Mouse (Mus musculus) ovary, postnatal 36 days (tissue): ENCODE data around the gene Tbx3.

Source experiments
- DNase-seq: peaks from one replicate; pipeline ENCODE4 v3.0.0; 2022; ENCODE audit warnings: low spot score, mixed read lengths

Gene Tbx3

DNA sequence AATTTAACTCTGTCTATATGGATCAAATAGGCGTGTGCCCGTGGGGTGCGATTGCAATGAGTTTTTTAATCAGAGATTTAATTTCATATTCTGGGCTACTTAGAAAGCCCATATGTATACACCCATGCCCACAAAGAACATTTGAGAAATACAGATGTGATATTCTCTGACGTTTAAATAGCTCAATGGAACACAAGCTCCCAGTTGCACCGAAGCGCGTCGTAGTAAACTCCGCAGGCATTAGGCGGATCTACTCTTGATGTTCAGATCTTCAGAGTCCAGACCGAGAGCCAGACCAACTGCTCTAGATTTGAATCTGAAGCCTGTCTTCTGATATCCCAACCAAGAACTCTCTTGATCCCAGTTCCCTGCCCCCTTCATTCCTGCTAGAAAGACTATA is 9.0 kb upstream of the Tbx3 start:
- no peak for DNase-seq

DNA sequence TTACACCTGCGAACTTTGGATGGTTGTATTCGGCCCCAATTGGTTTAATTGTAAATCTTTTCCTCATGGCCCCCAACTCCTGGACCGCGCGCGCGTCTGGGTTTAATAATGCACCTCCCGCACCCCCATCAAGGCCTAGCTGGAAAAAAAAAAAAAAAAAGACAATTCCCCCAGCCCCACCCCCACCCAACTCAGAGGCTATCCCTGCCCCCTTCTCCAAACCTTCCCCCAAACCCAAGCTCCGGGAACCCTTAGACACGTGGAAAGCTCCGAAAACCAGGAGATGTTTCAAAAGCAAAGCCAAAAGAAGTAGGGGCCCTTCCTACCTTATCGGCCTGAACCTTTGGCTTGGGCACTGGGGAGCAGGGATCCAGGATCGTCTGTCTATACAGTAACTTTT is 8.1 kb upstream of the Tbx3 start:
- DNase-seq: no peak

DNA sequence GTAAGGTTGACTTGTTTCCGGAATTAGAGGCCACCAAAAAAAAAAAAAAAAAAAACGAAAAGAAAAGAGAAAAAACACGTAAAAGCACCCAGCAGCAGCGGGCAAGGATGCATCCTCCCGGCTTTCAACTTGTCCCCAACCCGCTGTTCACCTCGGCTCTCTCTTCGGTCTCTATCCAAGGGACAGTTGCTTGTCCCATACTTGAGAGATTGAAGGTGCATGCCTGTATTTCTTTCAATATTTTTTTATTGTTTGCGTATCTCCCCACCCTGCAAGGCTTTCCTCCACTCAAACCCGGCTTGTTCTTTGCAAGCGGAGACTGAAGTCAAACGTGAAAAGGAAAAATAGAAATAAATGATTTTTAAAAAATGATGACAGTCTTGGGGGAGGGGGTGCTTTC is 7.7 kb upstream of the Tbx3 start:
- no peak for DNase-seq

DNA sequence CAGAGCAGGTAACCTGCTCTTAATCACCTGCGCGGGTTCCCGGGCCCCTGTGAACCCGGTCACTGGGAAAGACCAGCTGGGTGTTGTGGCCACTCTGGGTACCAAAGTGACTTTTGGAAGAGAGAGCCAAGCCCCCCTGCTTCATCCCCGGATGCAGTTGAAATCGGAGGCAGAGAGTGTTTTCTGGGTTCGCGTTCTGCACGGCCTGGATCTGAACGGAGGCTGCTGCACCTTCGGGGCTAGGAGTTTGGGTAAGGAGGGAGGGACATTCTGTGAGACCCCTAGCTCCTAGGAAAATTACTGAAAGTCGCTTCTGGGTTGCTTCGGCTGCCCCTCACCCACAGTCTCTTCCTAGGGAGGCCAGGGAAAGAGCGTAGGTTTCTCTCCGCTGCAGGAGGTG is 7.2 kb upstream of the Tbx3 start:
- no peak for DNase-seq

DNA sequence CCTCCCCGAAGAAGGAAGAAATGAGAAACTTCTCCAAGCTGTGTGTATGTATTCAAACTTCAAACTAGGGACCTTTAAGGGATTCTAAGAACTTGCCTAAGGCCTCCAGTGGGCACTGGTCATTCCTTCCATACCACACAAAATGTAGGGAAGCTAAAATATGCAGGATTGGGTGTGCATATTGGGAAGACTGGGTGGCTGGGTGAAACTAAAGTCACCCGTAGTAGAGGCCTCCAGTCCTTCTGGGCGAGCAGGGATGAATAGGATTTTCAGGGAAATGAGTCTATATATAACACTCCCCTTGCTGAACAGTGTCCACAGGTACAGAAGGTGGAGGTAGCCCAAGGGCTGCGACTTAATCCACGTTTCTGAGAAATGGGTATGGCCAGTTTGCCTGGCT is 6.7 kb upstream of the Tbx3 start:
- no peak for DNase-seq

DNA sequence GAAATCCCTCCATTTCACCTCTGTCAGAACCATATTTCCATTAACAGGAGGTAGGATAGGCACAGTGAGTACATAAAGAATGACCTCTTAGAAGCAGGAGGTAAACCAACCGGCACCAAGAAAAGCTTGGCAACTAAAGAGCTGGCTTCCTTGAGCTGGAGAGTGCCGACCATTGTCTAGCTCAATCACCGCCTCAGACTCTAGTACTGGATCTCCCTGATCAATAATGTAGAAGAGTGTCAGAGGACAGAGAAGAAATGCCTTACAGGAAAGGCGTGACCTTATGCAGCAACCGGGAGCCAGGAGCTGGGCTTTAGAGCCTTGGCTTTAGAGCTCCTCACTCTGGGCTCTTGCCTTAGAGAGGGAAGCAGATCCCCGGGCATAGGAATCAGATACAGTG is 4.7 kb upstream of the Tbx3 start:
- no peak for DNase-seq

DNA sequence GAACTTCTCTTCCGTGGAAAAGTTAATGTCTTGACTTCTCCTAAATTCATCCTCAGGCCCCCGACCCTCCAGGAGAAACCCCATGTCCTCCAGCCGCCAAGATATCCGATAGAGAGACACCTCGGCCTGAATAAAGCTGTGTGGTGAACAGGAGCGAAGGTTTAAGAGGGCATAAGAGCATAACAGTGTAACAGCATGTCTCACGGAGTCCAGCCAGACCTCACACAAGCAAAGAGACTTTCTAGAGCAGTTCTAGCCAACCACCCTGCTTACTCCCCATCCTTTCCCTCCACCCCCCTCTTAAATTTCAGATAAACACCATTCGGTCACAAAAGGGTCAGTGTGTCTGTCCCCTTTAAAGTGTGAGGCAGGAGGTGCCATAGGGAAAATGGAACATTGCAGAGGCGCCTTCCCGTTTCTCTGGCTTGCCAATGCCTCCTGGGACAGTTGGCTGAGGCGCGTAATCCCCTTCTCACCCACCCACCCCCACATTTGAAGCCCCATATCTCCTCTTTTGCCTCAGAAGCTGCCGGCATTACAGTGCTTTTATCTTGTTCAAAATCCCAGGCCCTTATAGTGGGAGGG is 3.0 kb upstream of the Tbx3 start:
- DNase-seq: no peak

DNA sequence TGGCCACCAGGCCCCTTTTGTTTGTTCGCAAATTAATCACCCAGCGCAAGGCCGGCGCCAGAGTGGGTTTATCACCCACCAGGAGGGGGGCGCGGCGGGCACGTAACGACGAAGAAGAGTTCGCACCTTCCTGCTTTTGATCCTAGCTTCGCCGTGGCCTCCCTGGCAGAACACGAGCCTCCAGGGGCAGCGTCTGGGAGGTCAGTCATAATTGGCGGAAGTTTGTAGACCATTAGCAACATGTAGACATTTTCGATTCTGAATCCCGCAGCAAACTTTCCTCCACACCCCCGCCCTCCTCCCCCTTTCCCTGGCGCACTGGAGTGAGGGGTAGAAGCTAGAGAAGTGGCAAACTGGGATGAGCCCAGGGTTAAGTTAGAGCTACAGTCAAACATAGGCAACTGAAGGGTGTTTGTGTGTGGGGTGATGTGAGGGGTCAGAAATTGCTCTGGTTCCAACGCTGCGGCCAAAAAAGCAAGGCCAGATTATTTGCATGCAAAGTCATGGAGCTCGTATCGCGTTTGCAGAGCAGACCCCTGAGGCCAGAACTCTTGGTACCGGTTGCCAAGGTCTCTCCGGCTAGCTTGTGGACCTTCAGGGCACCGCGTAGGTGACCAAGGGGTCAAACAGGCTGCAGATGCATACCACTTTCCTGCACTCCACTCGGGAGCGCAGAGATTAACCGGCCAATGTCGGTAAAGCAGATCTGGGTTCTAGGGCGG is 2.1 kb upstream of the Tbx3 start:
- DNase-seq: no peak

DNA sequence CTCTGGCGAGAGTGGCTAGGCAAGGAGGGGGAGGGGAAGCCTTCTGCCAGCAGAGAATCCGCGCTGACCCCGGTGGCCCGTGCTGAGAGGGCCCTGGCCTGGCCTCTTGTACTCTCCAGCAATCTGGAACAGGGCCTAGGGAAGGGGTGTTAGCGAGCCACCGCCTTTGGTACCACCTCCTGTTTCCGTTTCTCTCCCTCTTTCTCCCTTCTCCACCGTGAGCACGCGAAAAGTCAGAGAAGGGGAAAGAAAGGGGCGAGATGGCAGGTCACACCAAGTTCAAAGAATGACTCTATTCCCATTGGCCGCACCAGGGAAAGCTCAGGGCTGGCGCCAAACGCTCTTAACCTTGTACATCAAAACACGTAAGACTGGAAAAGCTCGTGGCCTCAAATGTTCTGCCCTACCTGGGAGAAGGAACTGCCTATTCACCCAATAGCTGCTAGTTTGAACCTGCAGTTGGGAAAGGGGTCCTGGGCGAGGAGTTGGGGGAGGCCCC is 1.5 kb upstream of the Tbx3 start:
- no peak for DNase-seq

DNA sequence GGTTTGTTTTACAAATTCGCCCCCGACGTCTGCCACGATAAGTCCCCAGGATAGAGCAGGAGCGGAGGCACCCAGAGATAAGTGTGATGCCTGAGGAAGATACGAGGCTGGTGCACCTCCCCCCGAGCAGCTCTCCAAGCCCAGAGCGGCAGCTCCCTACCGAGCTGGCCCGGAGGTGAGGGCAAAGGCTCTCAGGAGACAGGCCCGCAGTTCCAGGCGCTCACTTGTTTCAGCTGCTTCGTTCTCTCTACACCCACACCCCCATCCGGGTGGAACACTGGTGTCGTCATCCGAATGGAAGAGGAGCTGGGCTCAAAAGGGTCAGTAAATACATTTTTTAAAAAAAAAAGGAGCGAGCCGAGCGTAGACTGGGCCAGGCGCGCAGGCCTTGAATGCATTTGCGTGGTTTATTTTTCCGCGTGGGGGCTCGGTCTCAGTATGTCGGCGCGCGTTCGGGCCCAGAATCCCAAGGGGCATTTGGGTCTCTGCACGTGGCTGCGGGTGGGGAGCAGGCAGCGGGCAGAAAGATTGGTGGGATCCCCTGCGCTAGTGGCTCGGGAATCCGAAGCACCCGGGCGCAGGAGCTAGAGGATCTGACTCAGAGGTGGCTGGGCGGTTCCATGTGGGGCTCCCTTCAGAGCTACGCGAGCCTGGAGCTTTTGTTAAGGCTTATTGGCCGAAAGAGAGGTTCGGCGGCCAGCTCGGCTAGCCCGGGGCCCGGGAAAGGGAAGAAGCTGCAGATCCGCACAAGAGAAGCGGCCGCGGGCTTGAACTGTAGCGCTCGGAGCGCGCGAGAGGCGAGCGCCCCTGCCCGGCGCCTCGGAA is 516 bp upstream of the Tbx3 start:
- peak; percentile 33 for DNase-seq

DNA sequence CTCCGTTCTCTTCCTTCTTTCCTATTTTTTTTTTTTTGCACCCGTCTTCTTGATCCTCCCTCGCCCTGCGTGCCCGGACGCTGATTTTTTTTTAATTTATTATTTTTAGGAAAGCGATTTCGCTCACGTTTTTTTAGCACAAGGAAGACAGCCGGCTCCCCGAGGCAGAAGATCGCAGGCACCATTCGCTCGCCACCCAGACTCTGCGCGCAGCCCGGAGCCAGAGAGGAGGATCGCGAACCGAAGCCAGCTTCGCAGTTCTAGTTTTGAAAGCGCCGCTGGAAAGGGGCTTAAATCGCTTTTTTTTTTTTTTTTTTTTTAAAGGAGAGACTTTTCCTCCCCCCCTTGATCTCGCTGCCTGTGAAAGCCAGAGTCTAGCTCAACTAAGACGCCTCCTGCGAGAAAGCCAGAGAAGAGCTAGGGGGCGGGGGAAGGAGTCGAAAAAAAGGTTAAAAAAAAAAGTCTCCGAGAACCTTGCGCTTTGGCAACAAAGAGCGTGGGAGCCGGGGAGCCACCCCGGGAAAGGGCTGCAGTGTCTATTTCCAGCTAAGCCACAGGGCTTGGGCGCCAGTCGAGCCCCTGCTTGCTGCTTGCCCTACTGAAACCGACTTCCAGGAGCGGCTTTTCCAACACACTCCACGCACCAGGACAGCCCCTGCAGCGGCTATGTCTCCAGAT is 794 bp downstream of the Tbx3 start:
- peak; percentile 43 for DNase-seq

DNA sequence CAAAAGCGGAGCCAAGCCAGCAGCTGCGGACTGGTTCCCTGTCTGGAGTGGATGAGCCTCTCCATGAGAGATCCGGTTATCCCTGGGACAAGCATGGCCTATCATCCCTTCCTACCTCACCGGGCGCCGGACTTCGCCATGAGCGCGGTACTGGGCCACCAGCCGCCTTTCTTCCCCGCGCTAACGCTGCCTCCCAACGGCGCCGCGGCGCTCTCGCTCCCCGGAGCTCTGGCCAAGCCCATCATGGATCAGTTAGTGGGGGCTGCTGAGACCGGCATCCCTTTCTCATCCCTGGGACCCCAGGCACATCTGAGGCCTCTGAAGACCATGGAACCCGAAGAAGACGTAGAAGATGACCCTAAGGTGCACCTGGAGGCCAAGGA is 1.5 kb downstream of the Tbx3 start:
- DNase-seq: peak; percentile 46

DNA sequence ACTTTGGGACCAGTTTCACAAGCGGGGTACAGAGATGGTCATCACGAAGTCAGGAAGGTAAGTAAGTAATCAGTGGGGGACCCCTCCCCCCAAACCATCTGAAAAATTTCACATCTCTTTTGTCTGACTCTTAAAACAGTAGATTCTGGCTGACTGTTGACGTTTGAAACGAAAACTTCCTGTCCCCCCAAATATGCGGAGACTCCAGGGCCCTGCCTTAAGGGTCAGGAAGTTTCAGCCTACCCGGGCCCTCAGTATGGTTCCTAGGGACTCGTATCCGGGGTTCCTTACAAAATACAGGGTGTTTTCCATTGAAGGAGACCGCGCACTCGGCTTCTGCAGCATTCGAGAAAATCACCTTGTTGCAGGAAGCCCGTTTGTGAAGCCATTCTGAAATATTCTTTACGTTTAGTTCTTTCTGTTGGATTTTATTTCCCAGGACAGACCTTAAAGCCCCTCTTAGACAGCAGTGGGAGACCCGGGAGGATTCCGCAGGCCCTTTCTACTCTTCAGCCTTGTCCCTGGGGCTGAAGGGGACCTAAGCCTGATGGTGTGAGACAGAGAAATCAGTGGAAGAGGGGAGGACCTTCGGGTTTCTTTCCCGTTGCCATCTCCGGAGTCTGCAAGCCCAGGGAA is 2.0 kb downstream of the Tbx3 start:
- no peak for DNase-seq

DNA sequence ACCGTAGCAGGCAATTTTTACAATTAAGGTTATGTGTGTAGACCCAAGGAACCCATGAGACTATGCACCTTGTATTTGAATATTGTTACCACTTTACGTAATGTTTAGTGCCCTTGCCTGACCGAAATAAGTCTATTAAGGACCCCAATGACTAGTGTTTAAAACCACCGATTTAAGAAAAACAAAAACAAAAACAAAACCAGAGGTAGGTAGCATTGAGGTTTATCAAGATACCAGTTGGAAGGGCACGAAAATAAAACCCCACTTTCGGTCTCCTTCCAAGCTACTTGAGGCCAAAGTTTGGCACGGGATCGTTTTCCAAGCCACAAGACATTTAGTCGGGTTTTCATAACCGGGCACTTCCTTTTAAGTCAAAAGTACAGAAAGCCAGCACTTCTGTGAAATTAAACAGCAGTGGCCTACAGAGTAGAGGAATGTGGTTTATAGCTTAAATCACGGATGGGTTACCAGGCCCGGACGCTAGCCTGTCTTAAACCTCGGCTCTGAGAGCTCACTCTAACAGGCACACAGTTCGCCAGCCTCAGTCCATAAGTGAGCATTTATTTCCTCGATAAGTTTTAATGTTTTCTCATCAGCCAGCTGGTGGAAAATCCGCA is 2.6 kb downstream of the Tbx3 start:
- DNase-seq: no peak

DNA sequence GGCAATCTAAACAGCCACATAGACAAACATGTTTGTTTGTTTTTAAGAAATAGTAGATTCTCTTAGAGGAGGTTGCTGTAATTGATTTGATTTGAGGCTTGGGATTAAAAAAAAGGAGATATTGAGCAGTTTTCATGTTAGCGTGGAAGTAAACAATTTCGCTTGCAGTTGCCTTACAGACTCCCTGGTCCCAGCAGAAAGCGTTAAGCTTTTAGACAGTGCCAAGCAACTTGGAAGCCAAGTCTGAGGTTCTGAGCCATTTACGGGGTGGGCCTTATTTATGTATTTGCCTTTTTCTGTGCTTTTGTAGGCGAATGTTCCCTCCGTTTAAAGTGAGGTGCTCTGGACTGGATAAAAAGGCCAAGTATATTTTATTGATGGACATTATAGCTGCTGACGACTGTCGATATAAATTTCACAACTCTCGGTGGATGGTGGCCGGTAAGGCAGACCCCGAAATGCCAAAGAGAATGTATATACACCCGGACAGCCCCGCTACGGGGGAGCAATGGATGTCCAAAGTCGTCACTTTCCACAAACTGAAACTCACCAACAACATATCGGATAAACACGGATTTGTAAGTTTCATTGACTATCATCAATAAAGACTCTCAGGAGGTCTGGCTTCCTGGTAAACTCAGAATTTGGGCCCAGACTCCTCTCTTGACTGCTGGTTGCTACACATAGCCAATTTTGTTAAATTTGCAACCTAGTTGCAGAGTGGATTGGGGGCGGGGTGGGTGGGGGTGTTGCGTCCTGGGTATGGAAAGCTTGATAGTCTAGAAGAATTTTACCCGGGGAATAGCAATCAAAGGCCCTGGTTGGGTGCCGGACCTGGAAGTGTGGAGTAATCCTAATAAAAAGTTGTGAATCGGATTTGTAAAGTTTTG is 3.5 kb downstream of the Tbx3 start:
- no peak for DNase-seq

DNA sequence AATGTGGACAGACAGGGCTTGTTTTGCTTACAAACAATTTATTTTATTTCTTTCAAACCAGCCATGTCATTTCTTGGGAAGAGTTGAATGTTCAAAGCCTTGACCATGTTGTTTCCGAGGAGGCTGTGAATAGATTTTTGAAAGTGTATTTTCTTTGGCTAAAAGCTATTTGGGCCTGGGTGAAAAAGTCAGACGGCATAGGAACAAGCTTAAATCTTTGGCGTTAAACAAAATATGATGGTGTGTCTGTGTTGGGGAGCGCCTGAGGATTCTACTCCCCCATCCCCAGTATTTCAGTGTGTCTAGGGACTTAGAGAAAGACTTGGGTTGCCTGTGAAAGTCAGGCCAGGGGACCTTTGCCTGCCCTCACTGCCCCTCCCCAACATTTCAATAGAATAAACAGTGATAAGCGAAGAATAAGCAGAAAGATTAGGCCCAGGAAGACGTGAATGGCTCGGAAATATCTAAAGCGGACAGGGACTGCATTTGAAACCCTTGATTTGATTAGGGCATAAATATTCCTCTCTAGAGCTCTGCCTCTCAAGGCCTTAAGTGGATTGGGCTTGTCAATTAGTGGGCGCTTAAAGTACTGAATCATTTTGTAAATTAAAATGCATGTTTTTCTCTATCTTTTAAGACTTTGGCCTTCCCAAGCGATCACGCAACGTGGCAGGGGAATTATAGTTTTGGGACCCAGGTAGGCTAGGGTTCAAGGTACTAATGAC is 4.3 kb downstream of the Tbx3 start:
- DNase-seq: no peak

DNA sequence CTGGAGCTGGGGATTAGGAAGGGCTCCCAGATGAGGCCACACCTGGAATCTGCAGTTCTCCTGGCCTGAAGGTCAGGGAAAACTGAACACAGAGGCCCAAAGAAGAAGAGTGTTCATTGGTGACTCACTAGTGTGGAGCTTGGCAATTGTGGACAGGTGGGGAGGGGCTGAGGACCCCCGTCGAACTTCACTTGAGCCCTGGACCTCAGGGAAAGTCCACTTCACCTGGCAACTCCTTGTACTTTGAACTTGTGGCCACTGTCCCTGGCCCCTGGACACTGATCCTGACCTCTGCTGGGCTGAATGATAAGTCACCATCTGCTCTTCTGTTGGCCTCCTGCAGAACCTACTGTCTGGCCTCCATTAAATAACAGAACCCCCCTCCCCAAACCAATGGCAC is 5.8 kb downstream of the Tbx3 start:
- DNase-seq: no peak

DNA sequence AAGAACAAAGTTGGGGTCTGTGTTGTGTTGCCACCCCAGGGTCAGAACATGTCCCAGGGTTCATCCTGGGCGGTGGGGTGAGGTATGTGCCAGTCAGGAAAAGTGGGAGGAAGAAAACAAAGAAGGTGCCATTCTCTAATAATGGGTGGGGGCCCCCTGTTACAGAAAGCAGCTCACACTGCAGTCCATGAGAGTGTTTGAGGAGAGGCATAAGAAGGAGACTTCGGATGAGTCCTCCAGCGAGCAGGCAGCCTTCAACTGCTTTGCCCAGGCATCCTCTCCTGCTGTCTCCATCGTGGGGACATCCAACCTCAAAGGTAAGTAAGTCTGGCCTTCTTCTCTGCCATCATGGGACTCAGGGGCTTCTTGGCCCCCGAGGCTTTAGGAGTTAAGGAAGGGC is 8.0 kb downstream of the Tbx3 start:
- DNase-seq: no peak

DNA sequence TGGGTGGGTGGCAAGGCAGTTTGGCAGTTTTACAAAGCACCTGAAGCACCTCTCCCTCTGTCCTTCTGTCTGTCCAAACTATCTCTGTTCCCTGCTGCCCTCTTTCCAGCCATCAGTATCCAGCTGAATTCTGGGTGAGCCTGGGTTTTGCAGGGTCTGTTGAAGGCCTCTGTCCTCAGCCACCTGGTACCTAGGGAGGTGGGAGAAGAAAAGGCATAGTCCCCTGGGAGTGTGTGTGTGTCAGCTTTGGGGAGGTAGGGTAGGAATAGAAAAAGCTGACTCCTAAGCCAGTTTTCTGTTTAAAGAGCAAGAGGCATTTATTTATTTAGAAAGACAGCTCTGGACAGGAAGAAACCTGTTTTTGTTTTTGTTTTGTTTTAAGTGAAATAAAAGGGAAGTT is 8.6 kb downstream of the Tbx3 start:
- DNase-seq: no peak
